Mouse (Mus musculus): ENCODE results near the gene Gabra5. TPM values are rescaled to one million over a fixed set of nuclear protein-coding genes. Genes with fewer than 3 reads are reported as not detected.

Gene Gabra5
- polyA plus RNA-seq, 1 experiment: 0.08 TPM

GRCm38 (mm10) chr7:57366013-57366390 lies 143.9 kb downstream of the Gabra5 start:
- Histone ChIP-seq H3K27me3 (ENCODE audit: control insufficient read depth, insufficient read depth, low read length) (no peaks in the 10 kb centered on the region), H3K4me1 (replicated peaks; ENCODE audit: control insufficient read depth, insufficient read depth, low read length) (no peaks in the 10 kb centered on the region), H3K4me3 (ENCODE audit: control insufficient read depth, insufficient read depth, low read length) (no peak overlapping the region), H3K36me3 (ENCODE audit: control insufficient read depth, insufficient read depth, low read length) (no peaks in the 10 kb centered on the region), H3K27ac (ENCODE audit: control insufficient read depth, insufficient read depth, low read length) (no peak overlapping the region)
- 86% methylated on average over 5 of the region's 5 CpGs for WGBS
- TF ChIP-seq POLR2A (IDR thresholded peaks at IDR 0.05; ENCODE audit: control insufficient read depth, extremely low read depth, insufficient read depth, low read length, poor library complexity): no peak
- TF ChIP-seq CTCF (IDR thresholded peaks at IDR 0.05; ENCODE audit: borderline replicate concordance, control insufficient read depth, extremely low read depth, insufficient read depth, low read length, poor library complexity): no peak
- no peak for DNase-seq

DNA sequence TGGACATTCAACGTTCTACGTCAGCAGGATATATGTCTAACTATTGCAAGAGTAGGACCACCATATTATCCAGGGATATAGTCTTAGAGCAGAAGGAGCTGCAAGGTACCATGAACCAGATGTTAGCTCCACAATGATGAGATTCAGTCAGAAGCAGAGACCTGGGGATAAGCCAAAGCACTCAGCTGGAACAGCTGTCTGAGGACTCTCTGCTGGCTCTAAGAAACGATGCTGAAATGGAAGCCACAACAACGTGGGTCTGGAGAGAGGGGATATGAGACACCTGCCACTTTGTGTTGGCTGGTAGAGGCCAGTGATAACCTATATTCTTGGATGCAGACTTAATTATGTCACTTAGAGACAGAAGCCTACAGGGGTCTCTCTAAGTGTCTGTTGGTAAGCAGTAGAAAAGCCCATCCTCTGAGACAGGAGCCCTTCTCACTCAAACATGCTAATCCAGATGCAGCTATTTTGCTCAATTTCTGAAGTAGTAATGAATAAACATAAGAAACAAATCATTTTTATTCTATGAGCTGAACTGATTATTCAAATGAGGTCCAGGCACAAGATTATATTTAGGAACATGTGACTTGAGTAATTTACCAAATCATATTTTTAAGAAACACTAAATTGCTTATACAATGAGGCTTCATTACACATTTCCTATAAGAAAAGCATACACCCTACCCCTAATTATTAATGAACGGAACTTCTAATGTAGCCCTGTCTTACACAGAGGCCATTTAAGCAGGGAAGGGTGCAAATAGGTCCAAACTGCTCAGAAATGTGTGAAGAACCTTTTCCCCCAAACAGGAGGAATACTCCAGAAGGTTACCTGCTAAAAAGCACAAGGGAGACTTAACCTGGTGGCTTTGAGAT lies 144.5 kb downstream of the Gabra5 start:
- no peak for TF ChIP-seq CTCF (IDR thresholded peaks at IDR 0.05; ENCODE audit: borderline replicate concordance, control insufficient read depth, extremely low read depth, insufficient read depth, low read length, poor library complexity)
- no peak for TF ChIP-seq POLR2A (IDR thresholded peaks at IDR 0.05; ENCODE audit: control insufficient read depth, extremely low read depth, insufficient read depth, low read length, poor library complexity)
- 90% methylated on average over 5 of the region's 5 CpGs for WGBS
- no peaks in the 10 kb centered on the region for H3K27me3 ChIP-seq (ENCODE audit: control insufficient read depth, insufficient read depth, low read length)

DNA sequence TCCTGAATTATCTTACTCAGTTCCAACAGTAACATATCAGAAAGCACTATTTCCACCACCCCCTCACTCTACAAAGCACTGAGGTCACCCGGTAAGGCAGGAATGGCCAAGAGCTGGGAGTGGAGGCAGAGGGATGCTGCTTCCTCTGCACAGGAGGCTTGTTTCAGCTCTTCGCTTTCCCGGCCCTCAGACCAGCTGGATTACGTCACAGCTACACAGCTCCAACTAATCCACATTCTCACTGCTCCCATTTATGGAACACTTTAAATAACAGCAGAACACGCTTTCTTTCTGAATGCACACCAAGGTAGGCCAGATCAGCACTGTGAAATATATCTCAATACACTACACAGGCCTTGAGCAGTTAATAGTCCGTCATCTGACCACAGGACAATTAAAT lies 146.0 kb downstream of the Gabra5 start:
- Histone ChIP-seq H3K27me3 (ENCODE audit: control insufficient read depth, insufficient read depth, low read length) (no peaks in the 10 kb centered on the region), H3K27ac (ENCODE audit: control insufficient read depth, insufficient read depth, low read length) (no peak overlapping the region), H3K4me1 (replicated peaks; ENCODE audit: control insufficient read depth, insufficient read depth, low read length) (no peaks in the 10 kb centered on the region), H3K4me3 (ENCODE audit: control insufficient read depth, insufficient read depth, low read length) (no peak overlapping the region), H3K36me3 (ENCODE audit: control insufficient read depth, insufficient read depth, low read length) (no peaks in the 10 kb centered on the region)
- no peak for DNase-seq
- 92% methylated on average over 6 of the region's 6 CpGs for WGBS
- no peak for TF ChIP-seq POLR2A (IDR thresholded peaks at IDR 0.05; ENCODE audit: control insufficient read depth, extremely low read depth, insufficient read depth, low read length, poor library complexity)
- TF ChIP-seq CTCF (IDR thresholded peaks at IDR 0.05; ENCODE audit: borderline replicate concordance, control insufficient read depth, extremely low read depth, insufficient read depth, low read length, poor library complexity): no peak

More for the DNA sequence above, 144.5 kb downstream of the Gabra5 start:
- Histone ChIP-seq H3K4me1 (replicated peaks; ENCODE audit: control insufficient read depth, insufficient read depth, low read length) (no peaks in the 10 kb centered on the region), H3K36me3 (ENCODE audit: control insufficient read depth, insufficient read depth, low read length) (no peaks in the 10 kb centered on the region), H3K27ac (ENCODE audit: control insufficient read depth, insufficient read depth, low read length) (no peak overlapping the region), H3K4me3 (ENCODE audit: control insufficient read depth, insufficient read depth, low read length) (no peak overlapping the region)
- DNase-seq: no peak

GRCm38 (mm10) chr7:57357871-57358540 lies 151.9 kb downstream of the Gabra5 start:
- TF ChIP-seq CTCF (IDR thresholded peaks at IDR 0.05; ENCODE audit: borderline replicate concordance, control insufficient read depth, extremely low read depth, insufficient read depth, low read length, poor library complexity) (no peak), POLR2A (IDR thresholded peaks at IDR 0.05; ENCODE audit: control insufficient read depth, extremely low read depth, insufficient read depth, low read length, poor library complexity) (no peak)
- no peak overlapping the region for H3K27ac ChIP-seq (ENCODE audit: control insufficient read depth, insufficient read depth, low read length)
- WGBS: 75% methylated on average over 6 of the region's 6 CpGs

More at GRCm38 (mm10) chr7:57357871-57358540, 151.9 kb downstream of the Gabra5 start:
- H3K27me3 ChIP-seq (ENCODE audit: control insufficient read depth, insufficient read depth, low read length): no peaks in the 10 kb centered on the region
- no peaks in the 10 kb centered on the region for H3K36me3 ChIP-seq (ENCODE audit: control insufficient read depth, insufficient read depth, low read length)
- H3K4me1 ChIP-seq (replicated peaks; ENCODE audit: control insufficient read depth, insufficient read depth, low read length): no peaks in the 10 kb centered on the region
- no peak for DNase-seq
- no peak overlapping the region for H3K4me3 ChIP-seq (ENCODE audit: control insufficient read depth, insufficient read depth, low read length)

Other genes with a start within 250 kb of the Gabra5 start
- gene Gabrg3, start 122.9 kb downstream of the Gabra5 start, polyA plus RNA-seq (2012; rRNA removed): 0.15 and 0.20 TPM in 2 replicates
- gene Gabrb3, start 90.4 kb downstream of the Gabra5 start, polyA plus RNA-seq (2012; rRNA removed): 0.06 and 0.07 TPM in 2 replicates

Measured in thymus, adult 2 months (tissue).